Mouse (Mus musculus) intestine, embryonic 15.5 days (tissue): Measurements from ENCODE around the gene Satb2. TPM values are rescaled to one million over a fixed set of nuclear protein-coding genes. Genes with fewer than 3 reads are reported as not detected.
A peak's percentile ranks its signal among the peaks of the same experiment; 100 is the strongest.

Experiments used
- ATAC-seq: fragments of 200-750 bp; cut with Nextera tagmentation; 2 replicates; pipeline ENCODE4 v1.8.0; 2017; ENCODE audit warnings: moderate TSS enrichment, moderate library complexity
- H3K27ac ChIP-seq: fragments of 300-500 bp; sonication (generic); 2 replicates; pipeline ENCODE4 v1.5.1; 2015; ENCODE audit warnings: mild to moderate bottlenecking, inconsistent platforms
- H3K27me3 ChIP-seq: fragments of 300-500 bp; sonication (generic); replicated peaks from 2 replicates; pipeline ENCODE4 v1.6.1; 2015; ENCODE audit warnings: inconsistent platforms
- H3K36me3 ChIP-seq: fragments of 300-500 bp; sonication (generic); 2 replicates; pipeline ENCODE4 v1.6.1; 2015; ENCODE audit warnings: inconsistent platforms
- H3K4me1 ChIP-seq: fragments of 300-500 bp; sonication (generic); replicated peaks from 2 replicates; pipeline ENCODE4 v1.6.1; 2015; ENCODE audit warnings: inconsistent platforms
- H3K4me2 ChIP-seq: fragments of 300-500 bp; sonication (generic); replicated peaks from 2 replicates; pipeline ENCODE4 v1.6.1; 2015; ENCODE audit warnings: mild to moderate bottlenecking, inconsistent platforms
- H3K4me3 ChIP-seq: fragments of 300-500 bp; sonication (generic); replicated peaks from 2 replicates; pipeline ENCODE4 v1.5.1; 2015; ENCODE audit warnings: inconsistent platforms
- H3K9ac ChIP-seq: fragments of 300-500 bp; sonication (generic); 2 replicates; pipeline ENCODE4 v1.6.1; 2015; ENCODE audit warnings: inconsistent platforms
- H3K9me3 ChIP-seq: fragments of 300-500 bp; sonication (generic); 2 replicates; pipeline ENCODE4 v1.6.1; 2016; ENCODE audit warnings: inconsistent platforms
- whole genome bisulfite sequencing: fragments of 180-500 bp; shearing (Covaris S2); methylation state at CpG from one replicate; pipeline ENCODE4 v1.1.7; 2015; 5-methylcytosine and 5-hydroxymethylcytosine counted together
- polyA plus RNA-seq: library from polyadenylated mRNA; unstranded; fragments of >200 nt; fragmentation: Nextera tagmentation; extraction: Ambion mirVana; gene quantifications from 2 replicates; pipeline ENCODE4 v1.2.1, GENCODE M21; 2015

Satb2 gene
- polyA plus RNA-seq, 1 experiment from 2014 or later, result 2.9 TPM

GRCm38 (mm10) chr1:56953538-56953937, 24.9 kb downstream of the Satb2 start:
- no peaks in the 10 kb centered on the region for H3K36me3 ChIP-seq
- no peak overlapping the region for H3K4me2 ChIP-seq
- 59% methylated on average over 2 of the region's 2 CpGs for WGBS
- no peak overlapping the region for H3K27ac ChIP-seq
- no peak for ATAC-seq
- H3K27me3 ChIP-seq, result no peaks in the 10 kb centered on the region
- H3K4me3 ChIP-seq, result no peak overlapping the region
- H3K4me1 ChIP-seq, result 0 out of 2 replicates have a peak, but pooled peaks cover 6% of the 10 kb centered on the region
- H3K9me3 ChIP-seq, result no peaks in the 10 kb centered on the region
- H3K9ac ChIP-seq, result no peak overlapping the region

- ATAC-seq, result no peak
- peak overlapping the region; percentile 37 for H3K4me2 ChIP-seq
Measured at GRCm38 (mm10) chr1:56951980-56952379, 26.5 kb downstream of the Satb2 start.

DNA sequence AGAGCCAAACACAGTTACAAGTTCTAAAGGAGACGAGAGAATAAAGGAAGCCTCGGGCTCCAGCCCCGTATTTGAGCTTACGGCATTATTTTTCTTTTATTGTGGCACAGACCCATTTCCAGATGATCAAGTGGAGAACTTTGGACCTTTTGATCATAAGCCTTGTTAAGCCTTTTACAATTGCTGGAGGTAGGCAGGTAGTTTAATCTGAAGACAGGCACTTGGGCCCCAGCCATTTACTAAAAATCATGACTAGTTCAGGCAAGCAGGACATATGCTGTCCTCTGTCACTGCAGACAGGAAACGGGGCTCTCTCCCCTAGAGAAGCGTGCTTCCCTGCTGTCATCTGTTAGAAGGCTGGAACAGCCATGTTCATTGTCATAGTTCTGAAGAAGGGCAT, 26.9 kb downstream of the Satb2 start:
- 0 out of 2 replicates have a peak, but pooled peaks cover 6% of the 10 kb centered on the region for H3K4me1 ChIP-seq
- no peaks in the 10 kb centered on the region for H3K27me3 ChIP-seq
- H3K9me3 ChIP-seq, result no peaks in the 10 kb centered on the region
- no peak overlapping the region for H3K4me3 ChIP-seq
- WGBS, result 59% methylated on average over 6 of the region's 6 CpGs
- no peaks in the 10 kb centered on the region for H3K36me3 ChIP-seq
- ATAC-seq, result peak; percentile 79
- no peak overlapping the region for H3K27ac ChIP-seq
- H3K4me2 ChIP-seq, result peak overlapping the region; percentile 37
- H3K9ac ChIP-seq, result no peak overlapping the region

More at GRCm38 (mm10) chr1:56951980-56952379, 26.5 kb downstream of the Satb2 start:
- Histone ChIP-seq H3K9me3 (no peaks in the 10 kb centered on the region), H3K36me3 (no peaks in the 10 kb centered on the region), H3K9ac (no peak overlapping the region), H3K4me3 (no peak overlapping the region), H3K27ac (no peak overlapping the region), H3K4me1 (0 out of 2 replicates have a peak, but pooled peaks cover 6% of the 10 kb centered on the region), H3K27me3 (no peaks in the 10 kb centered on the region)
- 60% methylated on average over 4 of the region's 4 CpGs for WGBS

- Histone ChIP-seq H3K27ac (no peak overlapping the region), H3K27me3 (no peaks in the 10 kb centered on the region), H3K4me1 (no peaks in the 10 kb centered on the region), H3K4me3 (no peak overlapping the region), H3K4me2 (no peak overlapping the region), H3K9me3 (no peaks in the 10 kb centered on the region), H3K9ac (no peak overlapping the region), H3K36me3 (no peaks in the 10 kb centered on the region)
- ATAC-seq, result no peak
- WGBS, result 87% methylated on average over 4 of the region's 4 CpGs
Measured at GRCm38 (mm10) chr1:56939432-56939831, 39.0 kb downstream of the Satb2 start.

GRCm38 (mm10) chr1:56938432-56938831, 40.0 kb downstream of the Satb2 start:
- no peak overlapping the region for H3K4me3 ChIP-seq
- no peaks in the 10 kb centered on the region for H3K9me3 ChIP-seq
- H3K27me3 ChIP-seq, result no peaks in the 10 kb centered on the region
- ATAC-seq, result no peak
- no peak overlapping the region for H3K9ac ChIP-seq
- no peaks in the 10 kb centered on the region for H3K36me3 ChIP-seq
- no peaks in the 10 kb centered on the region for H3K4me1 ChIP-seq
- H3K27ac ChIP-seq, result no peak overlapping the region
- 73% methylated on average over 3 of the region's 3 CpGs for WGBS
- no peak overlapping the region for H3K4me2 ChIP-seq

DNA sequence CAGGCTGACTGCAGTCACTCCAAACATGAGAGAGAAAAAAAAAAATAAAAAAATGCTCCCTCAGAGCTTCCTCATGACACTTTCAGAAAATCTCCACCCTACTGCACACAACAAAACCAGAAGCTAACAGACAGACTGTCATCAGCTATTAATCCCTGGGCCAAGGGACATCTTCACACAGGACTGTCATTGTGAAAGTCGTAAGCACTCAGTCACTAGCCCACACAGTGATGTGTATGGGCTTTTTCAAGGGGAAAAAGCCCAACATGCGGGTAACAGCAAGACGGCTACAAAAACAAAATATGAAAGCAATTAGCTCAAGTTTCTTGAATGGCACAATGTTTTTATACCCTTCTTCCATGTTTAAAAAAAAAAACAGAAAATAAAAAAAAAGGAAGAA, 41.9 kb downstream of the Satb2 start:
- no peak overlapping the region for H3K9ac ChIP-seq
- H3K4me2 ChIP-seq, result no peak overlapping the region
- 84% methylated on average over 3 of the region's 3 CpGs for WGBS
- no peaks in the 10 kb centered on the region for H3K4me1 ChIP-seq
- no peak overlapping the region for H3K4me3 ChIP-seq
- ATAC-seq, result no peak
- H3K9me3 ChIP-seq, result no peaks in the 10 kb centered on the region
- no peaks in the 10 kb centered on the region for H3K27me3 ChIP-seq
- no peak overlapping the region for H3K27ac ChIP-seq
- no peaks in the 10 kb centered on the region for H3K36me3 ChIP-seq

DNA sequence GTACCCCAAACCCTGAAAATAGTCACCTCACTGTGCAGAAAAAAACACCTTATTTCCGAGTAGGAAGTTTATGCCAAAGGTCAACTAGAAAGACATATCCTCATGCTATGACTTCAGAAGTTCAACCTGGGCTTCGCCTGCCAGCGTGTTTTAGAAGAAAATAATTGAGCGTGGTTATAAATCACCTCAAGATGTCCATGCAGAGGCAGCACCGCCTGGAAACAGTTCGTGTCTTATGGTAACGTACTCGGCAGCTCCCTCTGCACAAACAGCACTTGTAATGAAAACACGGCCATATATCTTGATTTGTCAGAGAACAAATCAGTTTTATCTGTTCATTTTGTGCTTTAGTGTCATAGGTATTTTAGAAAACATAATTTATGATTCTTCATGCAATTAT, 44.6 kb downstream of the Satb2 start:
- H3K36me3 ChIP-seq, result no peaks in the 10 kb centered on the region
- 38% methylated on average over 9 of the region's 9 CpGs for WGBS
- H3K4me2 ChIP-seq, result no peak overlapping the region
- H3K27ac ChIP-seq, result no peak overlapping the region
- no peaks in the 10 kb centered on the region for H3K27me3 ChIP-seq
- H3K9me3 ChIP-seq, result no peaks in the 10 kb centered on the region
- no peak overlapping the region for H3K9ac ChIP-seq
- H3K4me1 ChIP-seq, result no peaks in the 10 kb centered on the region
- H3K4me3 ChIP-seq, result no peak overlapping the region
- no peak for ATAC-seq

- Histone ChIP-seq H3K4me2 (no peak overlapping the region), H3K36me3 (no peaks in the 10 kb centered on the region), H3K9ac (no peak overlapping the region), H3K4me3 (no peak overlapping the region), H3K9me3 (no peaks in the 10 kb centered on the region), H3K4me1 (0 out of 2 replicates have a peak, but pooled peaks cover 2% of the 10 kb centered on the region), H3K27me3 (no peaks in the 10 kb centered on the region), H3K27ac (no peak overlapping the region)
- ATAC-seq, result no peak
- 93% methylated on average over 4 of the region's 4 CpGs for WGBS
Measured at GRCm38 (mm10) chr1:56930096-56930495, 48.4 kb downstream of the Satb2 start.

DNA sequence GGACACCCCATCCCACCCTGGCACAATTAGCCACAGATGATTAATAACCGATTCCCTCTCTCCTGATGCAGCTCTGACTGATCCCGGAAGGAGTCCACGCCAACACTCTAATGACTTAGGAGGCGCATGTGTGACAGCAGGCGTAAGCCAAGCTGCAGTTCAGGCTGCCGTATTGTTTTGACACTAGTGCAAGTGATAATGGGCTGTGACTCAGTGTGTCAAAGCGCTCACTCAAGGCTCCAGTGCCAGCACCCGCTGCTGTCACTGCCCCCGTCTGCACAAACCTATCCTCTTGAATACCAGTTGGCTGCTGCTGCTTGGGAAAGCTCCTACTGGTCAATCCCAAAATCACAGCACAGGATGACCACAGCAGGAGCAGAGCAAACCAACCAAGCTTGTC, 49.7 kb downstream of the Satb2 start:
- ATAC-seq, result no peak
- Histone ChIP-seq H3K9ac (no peak overlapping the region), H3K27ac (no peak overlapping the region), H3K4me2 (no peak overlapping the region), H3K9me3 (no peaks in the 10 kb centered on the region), H3K4me3 (no peak overlapping the region), H3K27me3 (no peaks in the 10 kb centered on the region), H3K36me3 (no peaks in the 10 kb centered on the region), H3K4me1 (0 out of 2 replicates have a peak, but pooled peaks cover 2% of the 10 kb centered on the region)
- 69% methylated on average over 9 of the region's 9 CpGs for WGBS

- H3K4me3 ChIP-seq, result no peak overlapping the region
- ATAC-seq, result no peak
- no peaks in the 10 kb centered on the region for H3K9me3 ChIP-seq
- no peak overlapping the region for H3K9ac ChIP-seq
- H3K4me2 ChIP-seq, result no peak overlapping the region
- no peaks in the 10 kb centered on the region for H3K36me3 ChIP-seq
- no peaks in the 10 kb centered on the region for H3K27me3 ChIP-seq
- 85% methylated on average over 8 of the region's 8 CpGs for WGBS
- H3K4me1 ChIP-seq, result 0 out of 2 replicates have a peak, but pooled peaks cover 2% of the 10 kb centered on the region
- H3K27ac ChIP-seq, result no peak overlapping the region
Measured at GRCm38 (mm10) chr1:56920472-56920871, 58.0 kb downstream of the Satb2 start.

- no peak overlapping the region for H3K4me3 ChIP-seq
- no peak overlapping the region for H3K27ac ChIP-seq
- 83% methylated on average over 6 of the region's 6 CpGs for WGBS
Measured at GRCm38 (mm10) chr1:56914279-56914678, 64.2 kb downstream of the Satb2 start.

GRCm38 (mm10) chr1:56900706-56901287, 77.7 kb downstream of the Satb2 start:
- H3K4me2 ChIP-seq, result no peak overlapping the region
- no peak overlapping the region for H3K9ac ChIP-seq
- no peaks in the 10 kb centered on the region for H3K9me3 ChIP-seq
- H3K4me3 ChIP-seq, result no peak overlapping the region
- WGBS, result 75% methylated on average over 3 of the region's 3 CpGs
- no peak for ATAC-seq
- no peak overlapping the region for H3K27ac ChIP-seq
- H3K4me1 ChIP-seq, result peaks cover 5% of the 10 kb centered on the region; the same call in 1 of the 2 replicates
- H3K27me3 ChIP-seq, result no peaks in the 10 kb centered on the region
- H3K36me3 ChIP-seq, result no peaks in the 10 kb centered on the region

More at GRCm38 (mm10) chr1:56914279-56914678, 64.2 kb downstream of the Satb2 start:
- H3K9me3 ChIP-seq, result no peaks in the 10 kb centered on the region
- no peaks in the 10 kb centered on the region for H3K27me3 ChIP-seq
- H3K4me2 ChIP-seq, result no peak overlapping the region
- H3K4me1 ChIP-seq, result no peaks in the 10 kb centered on the region
- no peaks in the 10 kb centered on the region for H3K36me3 ChIP-seq
- H3K9ac ChIP-seq, result no peak overlapping the region
- no peak for ATAC-seq

DNA sequence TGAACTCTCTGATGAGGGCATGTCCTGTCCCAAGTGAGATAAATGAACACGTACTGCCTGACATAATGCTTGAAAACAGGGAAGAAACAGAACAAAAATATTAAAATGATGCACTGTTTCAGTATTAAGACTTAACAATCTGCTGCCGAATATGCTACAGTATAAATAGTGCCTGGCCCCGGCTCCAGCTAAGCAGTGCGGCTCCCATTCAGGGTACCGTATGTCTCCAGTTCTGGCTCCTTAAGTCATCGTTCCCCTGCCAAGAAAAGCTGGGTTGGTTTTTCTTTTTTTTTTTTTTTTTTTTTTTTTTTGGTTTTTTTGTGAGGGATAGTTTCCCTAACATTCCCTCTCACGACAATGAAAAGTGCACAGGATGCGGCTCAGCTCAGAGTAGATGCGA, 78.3 kb downstream of the Satb2 start:
- Histone ChIP-seq H3K9ac (no peak overlapping the region), H3K9me3 (no peaks in the 10 kb centered on the region), H3K4me2 (no peak overlapping the region), H3K36me3 (no peaks in the 10 kb centered on the region), H3K4me3 (no peak overlapping the region), H3K4me1 (peaks cover 5% of the 10 kb centered on the region; the same call in 1 of the 2 replicates), H3K27ac (no peak overlapping the region), H3K27me3 (no peaks in the 10 kb centered on the region)
- 87% methylated on average over 9 of the region's 9 CpGs for WGBS
- no peak for ATAC-seq
